Mouse (Mus musculus): Measurements from ENCODE around the gene Gm10352.
"Not testable (repeated sequence)": the region's sequence is repeated elsewhere in the genome, so short reads cannot be mapped to it uniquely, and the experiment has no call there.

Gene Gm10352

DNA sequence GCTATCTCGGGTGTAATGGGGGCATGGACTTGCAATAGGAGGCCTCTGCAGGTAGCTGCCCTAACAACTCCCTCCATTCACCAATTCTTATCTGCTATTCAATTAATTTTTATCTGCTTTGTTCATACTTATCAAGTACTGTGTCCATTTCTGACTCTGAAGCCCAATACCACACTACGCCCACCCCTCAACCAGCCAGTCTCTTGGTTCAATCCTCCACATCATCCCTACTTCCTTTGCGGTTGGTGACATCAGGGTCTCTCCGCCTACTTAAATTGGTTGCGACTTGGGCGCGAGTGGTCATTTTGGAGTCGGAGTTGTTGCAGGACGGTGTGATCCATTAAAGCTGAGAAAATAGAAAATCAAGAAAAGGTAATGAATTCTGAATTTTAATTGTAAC, at the start of gene Gm10352:
Gm10352 (plus strand) TSS at position 301 of the 400 bp plus-strand sequence.
- DNase-seq (ENCODE audit: low spot score): not testable (repeated sequence)

DNA sequence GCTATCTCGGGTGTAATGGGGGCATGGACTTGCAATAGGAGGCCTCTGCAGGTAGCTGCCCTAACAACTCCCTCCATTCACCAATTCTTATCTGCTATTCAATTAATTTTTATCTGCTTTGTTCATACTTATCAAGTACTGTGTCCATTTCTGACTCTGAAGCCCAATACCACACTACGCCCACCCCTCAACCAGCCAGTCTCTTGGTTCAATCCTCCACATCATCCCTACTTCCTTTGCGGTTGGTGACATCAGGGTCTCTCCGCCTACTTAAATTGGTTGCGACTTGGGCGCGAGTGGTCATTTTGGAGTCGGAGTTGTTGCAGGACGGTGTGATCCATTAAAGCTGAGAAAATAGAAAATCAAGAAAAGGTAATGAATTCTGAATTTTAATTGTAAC, 31.5 kb downstream of the Gm10352 start, which contains the start of gene Gm29289:
Gm29289 (plus strand) TSS at position 301 of the 400 bp plus-strand sequence.
- not testable (repeated sequence) for DNase-seq (ENCODE audit: low spot score)
